Mouse (Mus musculus) central nervous system, embryonic 18 days (tissue): ENCODE results near the gene Ptbp3. TPM values are rescaled to one million over a fixed set of nuclear protein-coding genes. Genes with fewer than 3 reads are reported as not detected.

Source experiments
- polyA plus RNA-seq: library from polyadenylated mRNA; depleted of rRNA; stranded (reverse); fragments of >200 nt; gene quantifications from 2 replicates; pipeline ENCODE4 v1.2.3, GENCODE M21; 2012; rRNA removed

Ptbp3 gene
- polyA plus RNA-seq, result 10.3 and 11.0 TPM in 2 replicates

DNA sequence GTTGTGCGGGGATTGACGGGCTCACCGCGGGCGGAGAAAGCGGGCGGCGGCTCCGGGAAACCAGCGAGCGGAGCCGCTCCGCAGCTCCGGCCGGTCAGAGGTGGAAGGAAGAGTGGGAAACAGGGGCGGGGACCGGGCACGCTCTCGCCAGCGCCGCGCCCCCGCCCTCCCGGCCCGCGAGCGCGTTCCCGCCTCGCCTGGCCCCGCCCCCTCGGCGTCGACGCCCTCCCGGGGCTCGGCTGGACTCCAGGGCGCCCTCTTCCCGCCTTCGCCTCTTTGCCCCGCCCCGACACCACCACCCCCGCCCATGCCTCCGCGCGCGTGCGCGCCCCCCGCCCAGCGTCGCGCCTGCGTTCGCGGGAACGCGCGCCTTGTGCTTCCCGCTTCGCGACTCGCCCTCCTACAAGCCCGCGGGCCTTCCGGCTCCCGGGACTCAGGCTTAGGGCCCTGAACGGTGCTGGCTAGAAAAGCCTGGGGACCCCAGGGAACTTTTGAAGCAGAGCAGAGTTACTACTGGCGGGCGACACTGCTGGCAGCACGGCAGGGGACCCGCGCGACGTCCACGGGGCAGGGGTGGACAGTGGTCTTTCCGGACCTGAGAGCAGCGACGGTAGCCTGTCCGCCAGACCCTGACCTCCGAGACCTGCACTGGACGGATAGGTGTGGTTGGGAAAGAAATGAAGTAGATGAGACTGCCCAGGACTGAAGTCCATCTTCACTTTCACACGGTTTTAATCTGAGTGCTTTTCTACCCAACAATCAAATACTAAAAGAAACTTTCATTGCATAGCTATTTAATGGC, at the start of gene Ptbp3:
Ptbp3 (minus strand) TSS at position 190 of the 802 bp plus-strand sequence.

DNA sequence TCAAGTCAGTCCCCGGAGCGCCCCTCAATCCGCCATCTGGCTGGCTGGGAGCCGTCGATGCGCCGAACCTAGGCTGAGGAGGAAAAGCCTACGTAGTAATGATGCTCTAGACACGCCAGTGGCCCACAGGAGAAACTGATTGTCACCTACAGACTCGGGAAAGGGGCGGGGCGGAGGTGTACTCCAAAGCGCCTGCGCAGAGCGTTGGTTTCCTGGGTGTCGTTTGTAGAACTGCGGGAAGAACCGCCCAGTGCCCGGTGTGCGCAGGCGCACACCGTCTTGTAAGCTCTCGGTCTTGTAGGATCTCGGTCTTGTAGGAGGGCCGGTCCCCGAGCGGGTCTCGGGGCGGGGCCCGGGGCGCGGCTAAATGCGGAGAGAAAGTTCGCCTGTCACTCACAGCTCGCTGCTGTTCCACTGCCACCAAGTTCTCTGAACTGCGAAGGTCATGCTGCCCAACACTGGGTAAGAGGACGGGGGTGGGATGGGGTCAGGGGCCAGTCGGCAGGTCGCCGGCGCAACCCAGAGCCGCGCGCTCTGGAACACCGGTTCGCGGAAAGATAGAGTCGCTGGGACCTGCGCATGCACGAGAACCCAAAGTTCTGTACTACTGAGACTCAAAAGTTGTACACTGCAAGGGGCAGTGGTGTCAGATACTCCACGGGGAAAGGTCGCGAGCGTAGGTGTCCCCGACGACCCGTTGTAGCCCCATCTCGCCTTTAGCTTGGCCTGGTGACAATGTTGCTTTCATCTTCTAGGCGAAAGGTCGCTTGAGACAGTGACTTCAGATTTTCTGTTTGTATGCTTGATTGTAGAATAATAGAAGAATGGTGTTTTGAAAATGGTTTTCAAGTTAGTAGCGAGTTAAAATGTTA, 32.4 kb upstream of the Ptbp3 start, which contains the start of gene Hsdl2:
Hsdl2 (plus strand) TSS at position 250 of the 872 bp plus-strand sequence.

DNA sequence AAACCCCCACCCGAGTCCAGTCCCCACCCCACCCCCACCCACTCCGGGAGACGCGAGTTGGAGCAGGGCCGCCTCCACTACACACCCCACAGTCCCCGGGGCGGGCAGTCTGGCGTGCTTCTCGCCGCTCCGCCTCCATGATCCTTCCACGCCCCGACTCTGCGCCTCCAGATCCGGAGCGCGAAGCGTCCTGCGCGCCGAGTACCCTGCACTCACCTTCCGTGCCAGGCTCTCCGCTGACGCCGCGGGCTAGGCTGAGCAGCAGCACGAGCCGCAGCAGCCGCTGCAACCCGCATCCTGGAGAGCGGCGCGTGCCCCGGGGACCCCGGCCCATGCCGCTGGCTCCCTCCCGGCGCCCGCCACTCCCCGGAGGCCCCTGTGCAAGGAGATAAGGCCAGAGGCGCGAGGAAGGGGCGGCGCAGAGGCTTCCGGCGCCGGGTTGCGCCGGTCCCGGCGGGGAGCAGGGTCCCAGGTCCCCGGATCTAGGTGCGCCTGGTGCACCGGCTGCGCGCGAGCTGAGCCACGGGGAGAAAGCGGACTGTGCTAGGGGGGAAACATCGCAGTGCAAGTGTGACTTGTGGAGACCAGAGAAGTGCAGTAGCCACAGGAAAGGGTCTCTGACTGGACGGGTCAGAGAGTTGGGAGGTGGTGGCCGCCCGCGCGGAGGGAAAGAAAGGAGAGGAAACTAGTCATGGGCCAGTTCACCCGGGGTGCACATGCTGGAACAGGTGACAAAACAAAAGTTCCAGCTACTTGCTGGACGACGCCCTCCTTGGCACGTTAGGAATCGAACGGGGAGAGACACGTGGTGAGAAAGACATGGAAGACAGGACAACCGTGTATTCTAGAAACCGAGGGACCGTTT, 110.9 kb downstream of the Ptbp3 start, which contains the start of gene Susd1:
Susd1 (minus strand) TSS at position 644 of the 865 bp plus-strand sequence.

Other genes with a start within 250 kb of the Ptbp3 start
- gene Susd1, start 110.7 kb downstream of the Ptbp3 start, polyA plus RNA-seq, result 5.5 TPM in 2 replicates
- gene Hsdl2, start 32.2 kb upstream of the Ptbp3 start, polyA plus RNA-seq, result 19.2 and 25.1 TPM in 2 replicates
- gene E130308A19Rik, start 76.8 kb upstream of the Ptbp3 start, polyA plus RNA-seq, result 12.0 and 14.4 TPM in 2 replicates